In the genomic region with DNA sequence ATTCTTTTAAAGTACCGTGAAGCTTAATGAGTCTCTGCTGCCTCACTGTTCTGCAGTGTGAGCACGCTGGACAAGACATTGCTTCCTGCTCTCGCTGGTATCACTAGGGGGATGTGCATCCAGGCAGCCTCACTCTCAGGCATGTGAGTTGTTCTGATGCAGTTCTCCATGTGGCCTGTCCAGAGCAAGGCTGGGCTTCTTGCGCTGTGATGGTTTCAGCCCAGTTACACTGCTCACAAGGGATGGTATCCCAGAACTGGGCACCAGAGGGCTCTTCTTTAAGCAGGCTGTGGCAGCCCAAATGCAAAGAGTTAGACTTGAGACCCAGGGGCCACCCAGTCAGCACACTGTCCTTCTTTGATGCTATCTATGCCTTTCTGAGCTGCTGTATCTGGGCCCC, we compare ENCODE assay signal across 16 mouse cellular contexts.
DNase-seq lines count a peak whose midpoint lies in the region; ATAC-seq and TF ChIP-seq lines count a peak whose summit lies in the region.
"Had no signal": no experiment of that assay in that cellular context is flagged by ENCODE, and none has a peak within 500 bp of the region (broad histone marks: within the 10 kb centered on the region; RNA-seq: fewer than 3 reads in every experiment).

No protein-coding gene starts in this region.

- peaks cover 3% of the 10 kb centered on the region; the same call in 1 of the 2 replicates for H3K4me1 ChIP-seq in intestine, postnatal 0 days (replicated peaks; ENCODE audit: control insufficient read depth, insufficient read depth, low read length)
- peaks cover 9% of the 10 kb centered on the region for H3K4me1 ChIP-seq in intestine, embryonic 16.5 days (ENCODE audit: control insufficient read depth, insufficient read depth, low read length)
- H3K4me1 ChIP-seq in lung, embryonic 14.5 days (ENCODE audit: insufficient read depth) = peaks cover 13% of the 10 kb centered on the region
- peaks cover 18% of the 10 kb centered on the region for H3K4me1 ChIP-seq in heart, embryonic 10.5 days

- no peaks in the 10 kb centered on the region for H3K9me3 ChIP-seq in intestine, postnatal 0 days (ENCODE audit: control insufficient read depth)
- no peaks in the 10 kb centered on the region for H3K9me3 ChIP-seq in intestine, embryonic 16.5 days (ENCODE audit: control insufficient read depth, low read length)
- H3K9me3 ChIP-seq in lung, embryonic 14.5 days (ENCODE audit: low read depth, low read length) = no peaks in the 10 kb centered on the region
- no peaks in the 10 kb centered on the region for H3K9me3 ChIP-seq in heart, embryonic 10.5 days
- H3K9me3 ChIP-seq: heart, embryonic 13.5 days; intestine, embryonic 15.5 days; lung, embryonic 15.5 days had no signal

- no peak overlapping the region for H3K4me2 ChIP-seq in intestine, postnatal 0 days (replicated peaks; ENCODE audit: low read depth)
- H3K4me2 ChIP-seq in intestine, embryonic 16.5 days (ENCODE audit: low read depth, low read length) = no peak overlapping the region
- H3K4me2 ChIP-seq in lung, embryonic 14.5 days = no peak overlapping the region
- H3K4me2 ChIP-seq: heart, embryonic 13.5 days; intestine, embryonic 15.5 days; lung, embryonic 15.5 days had no signal

- ATAC-seq in intestine, postnatal 0 days = no peak
- ATAC-seq in intestine, embryonic 16.5 days = no peak
- ATAC-seq in lung, embryonic 14.5 days (ENCODE audit: insufficient read depth) = no peak
- 0 out of 2 replicates have a peak, but pooled peaks have one; percentile 21 for ATAC-seq in megakaryocyte progenitor cell, adult 5-6 weeks (replicated peaks; ENCODE audit: poor library complexity)
- ATAC-seq: intestine, embryonic 15.5 days had no signal

- no peak overlapping the region for H3K27ac ChIP-seq in intestine, postnatal 0 days (ENCODE audit: low read depth, low read length)
- no peak overlapping the region for H3K27ac ChIP-seq in intestine, embryonic 16.5 days (ENCODE audit: low read length)
- no peak overlapping the region for H3K27ac ChIP-seq in lung, embryonic 14.5 days (ENCODE audit: low read depth)
- no peak overlapping the region for H3K27ac ChIP-seq in heart, embryonic 10.5 days
- H3K27ac ChIP-seq: heart, embryonic 13.5 days; intestine, embryonic 15.5 days; lung, embryonic 15.5 days had no signal

- peaks cover 16% of the 10 kb centered on the region; the same call in 1 of the 2 replicates for H3K27me3 ChIP-seq in intestine, postnatal 0 days (replicated peaks; ENCODE audit: control insufficient read depth, insufficient read depth, low read length)
- H3K27me3 ChIP-seq in intestine, embryonic 16.5 days (replicated peaks; ENCODE audit: control insufficient read depth, insufficient read depth, low read length) = no peaks in the 10 kb centered on the region
- 0 out of 2 replicates have a peak, but pooled peaks cover 4% of the 10 kb centered on the region for H3K27me3 ChIP-seq in lung, embryonic 14.5 days (ENCODE audit: insufficient read depth, low read length)
- peaks cover 62% of the 10 kb centered on the region for H3K27me3 ChIP-seq in heart, embryonic 10.5 days (ENCODE audit: insufficient read depth, poor library complexity, severe bottlenecking)
- H3K27me3 ChIP-seq: intestine, embryonic 15.5 days; lung, embryonic 15.5 days had no signal

- WGBS in intestine, postnatal 0 days = 69% methylated on average over 4 of the region's 4 CpGs
- WGBS in intestine, embryonic 16.5 days = 53% methylated on average over 4 of the region's 4 CpGs
- WGBS in lung, embryonic 14.5 days = 43% methylated on average over 4 of the region's 4 CpGs
- 60% methylated on average over 4 of the region's 4 CpGs for WGBS in heart, embryonic 10.5 days

- peak; percentile 35; the same call in 1 of the 2 replicates for TF ChIP-seq CTCF in intestine, postnatal 0 days (IDR thresholded peaks at IDR 0.05; ENCODE audit: low read depth)
- TF ChIP-seq CTCF in lung, embryonic 14.5 days (IDR thresholded peaks at IDR 0.05; ENCODE audit: low read depth) = peak; percentile 26; the same call in 1 of the 2 replicates

- no peak overlapping the region for H3K4me3 ChIP-seq in intestine, postnatal 0 days (ENCODE audit: low read depth, low read length)
- H3K4me3 ChIP-seq in intestine, embryonic 16.5 days (ENCODE audit: low read length) = no peak overlapping the region
- H3K4me3 ChIP-seq in lung, embryonic 14.5 days (ENCODE audit: low read depth, low read length) = no peak overlapping the region
- no peak overlapping the region for H3K4me3 ChIP-seq in heart, embryonic 10.5 days
- H3K4me3 ChIP-seq: heart, embryonic 13.5 days; intestine, embryonic 15.5 days; lung, embryonic 15.5 days; myocyte had no signal

- no peak overlapping the region for H3K9ac ChIP-seq in intestine, postnatal 0 days (ENCODE audit: low read depth, low read length)
- no peak overlapping the region for H3K9ac ChIP-seq in intestine, embryonic 16.5 days (ENCODE audit: low read depth, low read length)
- no peak overlapping the region for H3K9ac ChIP-seq in lung, embryonic 14.5 days
- H3K9ac ChIP-seq: heart, embryonic 13.5 days; intestine, embryonic 15.5 days; lung, embryonic 15.5 days had no signal

- H3K36me3 ChIP-seq in intestine, postnatal 0 days (ENCODE audit: control insufficient read depth, insufficient read depth) = no peaks in the 10 kb centered on the region
- H3K36me3 ChIP-seq in intestine, embryonic 16.5 days (ENCODE audit: control insufficient read depth, insufficient read depth, low read length) = no peaks in the 10 kb centered on the region
- H3K36me3 ChIP-seq in lung, embryonic 14.5 days (ENCODE audit: insufficient read depth) = no peaks in the 10 kb centered on the region
- no peaks in the 10 kb centered on the region for H3K36me3 ChIP-seq in heart, embryonic 10.5 days
- H3K36me3 ChIP-seq: heart, embryonic 13.5 days; intestine, embryonic 15.5 days; lung, embryonic 15.5 days had no signal

- peak; percentile 55 for DNase-seq in lung, embryonic 14.5 days
- DNase-seq in lung, postnatal 14 days = no peak
- peak; percentile 61 for DNase-seq in Muller cell, postnatal 12 days (ENCODE audit: inconsistent ontology term)
- DNase-seq in spleen, adult 12 weeks (ENCODE audit: low spot score) = no peak
- no peak for DNase-seq in heart, embryonic 10.5 days (ENCODE audit: low spot score)
- DNase-seq: adrenal gland, postnatal 14 days; cerebellum, postnatal 14 days; gastrocnemius, postnatal 36 days; kidney, postnatal 25 days had no signal

Comparison
In these comparisons a context has a peak if more than half of its experiments do, and no peak if none do; other contexts are left out.
1. DNase-seq: peak in lung, embryonic 14.5 days (single experiment) and Muller cell, postnatal 12 days (single experiment); none in lung, postnatal 14 days (single experiment), spleen, adult 12 weeks (single experiment) and heart, embryonic 10.5 days (single experiment).